Mouse (Mus musculus) liver, adult 2 months (tissue): ENCODE data around the gene Pcnx2.

Experiments
- CTCF ChIP-seq: fragments of 200-500 bp; IDR thresholded peaks from 2 replicates; pipeline ENCODE4 v1.5.1; 2011; ENCODE audit warnings: low read depth, low read length, control low read depth
- POLR2A ChIP-seq: fragments of 200-500 bp; IDR thresholded peaks from 2 replicates; pipeline ENCODE4 v1.6.1; 2011; ENCODE audit warnings: low read length, control low read depth; ENCODE audit not compliant: insufficient read depth; ENCODE audit errors: extremely low read depth

DNA sequence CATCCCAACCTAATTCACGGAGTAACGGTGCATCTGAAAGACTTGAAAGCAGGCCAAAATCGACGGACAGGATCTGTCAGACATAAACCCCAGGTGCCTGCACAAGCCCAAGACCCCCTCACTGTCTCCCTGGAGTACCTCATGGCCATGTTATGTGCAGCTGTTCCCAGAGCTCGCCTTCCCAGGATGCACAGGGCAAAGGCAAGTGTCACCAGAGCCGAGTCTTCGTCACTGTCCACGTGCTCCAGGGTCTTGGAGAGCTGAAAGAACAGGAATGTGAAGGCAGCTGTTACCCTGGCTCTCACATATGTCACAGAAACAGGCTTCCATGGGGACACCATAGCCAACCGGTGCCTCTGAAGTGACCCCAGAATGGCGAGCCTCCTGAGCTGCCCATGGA is 130.0 kb downstream of the Pcnx2 start:
- TF ChIP-seq CTCF (no peak), POLR2A (no peak)
